Mouse (Mus musculus): Measurements from ENCODE around the gene Fads3.

DNA sequence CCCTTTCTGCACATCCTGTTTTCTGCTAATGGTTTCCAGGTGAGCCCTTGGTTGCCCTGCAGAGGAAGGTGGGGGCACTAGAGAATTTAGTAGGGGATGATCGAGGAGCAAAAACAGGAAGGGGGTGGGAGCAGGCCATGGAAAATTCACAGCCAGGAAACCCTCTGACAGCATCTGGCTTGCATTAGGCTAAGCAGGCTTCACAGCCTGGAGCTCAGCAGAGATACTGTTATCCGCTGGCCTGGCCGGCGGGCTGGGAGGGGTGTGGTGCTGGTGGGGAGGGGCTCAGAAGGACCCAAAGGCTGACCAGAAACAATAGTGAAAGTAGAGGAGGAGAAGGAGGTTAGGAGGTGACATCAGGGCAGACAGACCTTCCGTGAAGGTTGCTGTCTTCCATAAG lies 27.5 kb upstream of the Fads3 start:
- TF ChIP-seq EP300 (IDR thresholded peaks at IDR 0.05) (no peak), CTCF (IDR thresholded peaks at IDR 0.05) (no peak)

Measured in lung, postnatal 0 days (tissue).